Mouse (Mus musculus): Measurements from ENCODE around the gene Gabbr2.

DNA sequence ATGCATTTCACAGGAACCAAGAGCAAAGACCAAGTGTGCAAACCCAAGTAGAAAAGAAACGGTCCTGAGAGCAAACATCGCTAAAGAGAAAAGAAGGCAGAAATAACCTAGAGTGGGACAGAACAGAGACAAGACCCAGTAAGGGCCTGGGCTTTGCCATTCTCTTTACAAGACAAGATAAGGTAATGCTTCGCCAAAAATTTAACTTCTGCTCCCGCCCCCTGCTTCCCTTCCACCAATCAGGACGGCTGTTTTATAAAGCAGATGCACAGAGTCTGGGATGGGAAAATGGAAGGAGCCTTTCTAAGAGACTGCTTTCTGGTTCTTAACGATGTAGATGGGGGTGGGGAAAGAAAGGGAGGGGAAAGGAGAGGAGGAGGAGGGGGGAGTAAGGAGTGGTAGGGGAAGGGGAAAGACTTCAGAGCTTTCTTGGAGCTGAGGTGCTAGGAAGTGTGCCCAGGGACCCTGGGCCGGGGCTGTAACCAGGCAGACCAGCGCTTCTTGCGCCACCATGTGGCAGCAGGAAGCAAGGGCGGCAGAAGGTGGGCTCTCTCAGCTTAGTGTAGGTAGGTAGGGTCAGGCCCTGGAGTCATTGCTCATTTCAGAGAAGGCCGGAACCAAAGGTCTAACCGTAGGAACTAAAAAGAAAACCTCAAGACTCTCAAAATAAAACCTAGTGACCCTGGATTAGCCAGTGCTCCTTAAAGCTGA is 158.7 kb downstream of the Gabbr2 start:
- no peak for TF ChIP-seq POLR2A (IDR thresholded peaks at IDR 0.05; ENCODE audit: borderline replicate concordance, extremely low read depth, low read depth, low read length)
- TF ChIP-seq CTCF (IDR thresholded peaks at IDR 0.05; ENCODE audit: insufficient read depth, low read length): no peak
